Mouse (Mus musculus): ENCODE data around the gene Pex14. TPM values are rescaled to one million over a fixed set of nuclear protein-coding genes. Genes with fewer than 3 reads are reported as not detected.

The Pex14 gene
- polyA plus RNA-seq, 1 experiment from 2014 or later, result 51.1 TPM

DNA sequence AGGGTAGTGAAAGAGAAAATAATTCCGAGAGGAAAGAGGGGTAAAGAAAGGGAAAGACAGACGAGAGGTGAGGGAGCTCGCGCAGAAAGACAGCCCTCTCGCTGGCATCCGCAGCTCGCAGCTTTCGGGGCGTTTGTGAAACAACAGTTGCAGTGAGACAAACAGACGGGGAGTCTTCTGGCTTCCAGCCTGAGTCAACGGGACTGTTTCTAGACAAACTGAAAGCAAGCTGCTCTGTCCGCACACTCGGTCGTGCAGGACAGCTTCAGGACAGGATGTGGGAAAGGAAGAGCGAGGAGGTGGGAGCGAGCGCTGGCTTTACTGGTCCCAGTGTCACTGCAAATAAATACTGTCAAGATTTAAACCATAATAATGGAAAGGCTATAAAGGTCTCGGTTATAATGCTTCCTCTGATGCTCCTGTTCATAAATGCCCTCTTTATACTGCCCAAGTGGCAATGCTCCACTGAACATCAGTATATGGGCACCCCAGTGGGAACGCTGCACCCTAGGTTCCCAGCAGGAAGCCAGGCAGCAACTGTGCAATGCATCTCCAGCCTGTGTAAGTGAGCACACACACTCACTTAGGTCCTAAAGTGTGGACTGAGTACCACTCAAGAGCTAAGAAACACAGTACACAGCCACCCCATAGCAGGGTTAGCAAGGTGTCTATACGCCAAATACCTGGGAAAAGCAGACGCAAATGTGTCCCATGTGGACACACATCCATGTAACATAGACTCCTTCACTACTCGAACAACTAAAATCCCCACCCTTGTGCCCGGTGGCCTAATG, 35.4 kb downstream of the Pex14 start:
- H3K27me3 ChIP-seq, result no peaks in the 10 kb centered on the region
- H3K4me2 ChIP-seq, result peak overlapping the region; percentile 33; the same call in 1 of the 2 replicates
- no peak overlapping the region for H3K27ac ChIP-seq

DNA sequence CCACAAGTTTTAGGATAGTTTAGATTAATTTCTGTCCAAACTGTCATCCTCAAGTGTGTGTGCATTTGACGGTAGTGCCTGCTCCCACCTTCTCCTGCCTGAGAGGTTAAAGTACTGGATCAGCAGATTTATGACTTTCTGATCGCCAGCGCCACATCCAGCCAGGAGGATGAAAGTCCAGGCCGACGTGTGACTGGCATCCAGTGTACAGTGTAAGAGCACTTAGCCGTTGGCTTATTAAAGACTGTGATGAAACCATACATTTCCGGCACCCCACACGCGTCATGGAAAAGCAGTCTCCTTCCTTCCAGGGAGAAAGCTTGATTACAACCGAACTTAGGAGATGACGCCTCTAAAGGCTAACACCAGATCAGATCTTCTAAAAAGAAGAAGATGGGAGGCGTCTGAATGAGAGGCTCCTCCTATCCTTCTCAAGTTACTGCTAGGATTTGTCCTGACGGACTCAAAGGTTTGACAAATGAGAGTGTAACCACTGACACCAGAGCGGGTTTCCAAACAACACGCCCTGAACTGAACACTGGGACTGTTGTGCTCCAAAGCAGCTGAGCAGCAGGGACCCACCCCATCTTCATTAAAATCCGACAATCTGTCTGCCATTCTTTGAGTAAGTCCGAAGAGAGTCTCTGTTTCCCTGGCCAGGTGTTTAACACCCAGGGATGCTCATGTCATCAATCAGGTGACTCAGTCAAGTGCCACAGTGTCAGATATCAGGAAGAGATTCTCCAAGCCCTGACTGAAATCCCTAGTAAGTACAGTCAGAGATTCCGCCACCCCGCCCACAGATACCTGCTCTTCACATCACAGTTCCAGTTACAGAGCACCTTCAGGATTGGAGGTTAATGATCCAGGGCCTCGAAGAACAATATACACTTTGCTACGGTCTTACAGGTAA, 37.0 kb downstream of the Pex14 start:
- Histone ChIP-seq H3K9ac (no peak overlapping the region), H3K36me3 (no peaks in the 10 kb centered on the region), H3K4me1 (peaks cover 46% of the 10 kb centered on the region), H3K9me3 (no peaks in the 10 kb centered on the region), H3K27ac (no peak overlapping the region), H3K4me2 (no peak overlapping the region), H3K4me3 (no peak overlapping the region), H3K27me3 (no peaks in the 10 kb centered on the region)
- no peak for ATAC-seq (ENCODE audit: borderline replicate concordance, extremely low read depth, low FRiP score, low TSS enrichment)
- 43% methylated on average over 21 of the region's 21 CpGs for WGBS

More for the DNA sequence above, 35.4 kb downstream of the Pex14 start:
- 60% methylated on average over 23 of the region's 23 CpGs for WGBS
- Histone ChIP-seq H3K4me3 (no peak overlapping the region), H3K4me1 (peaks cover 36% of the 10 kb centered on the region), H3K9ac (peak overlapping the region; percentile 5; the same call in 1 of the 2 replicates), H3K36me3 (no peaks in the 10 kb centered on the region), H3K9me3 (no peaks in the 10 kb centered on the region)
- no peak for ATAC-seq (ENCODE audit: borderline replicate concordance, extremely low read depth, low FRiP score, low TSS enrichment)

DNA sequence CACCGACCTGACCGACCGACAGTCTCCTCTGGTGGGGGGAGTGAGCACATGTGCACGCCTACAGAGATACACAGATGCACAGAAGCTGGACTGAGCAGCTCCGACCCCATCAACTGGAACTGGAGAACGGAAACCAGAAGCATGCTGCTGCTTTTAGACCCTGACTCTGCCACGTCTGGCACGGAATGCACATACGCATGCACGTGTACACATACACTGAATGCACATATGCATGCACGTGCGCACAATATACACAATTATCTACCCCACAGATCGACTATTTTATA, 38.3 kb downstream of the Pex14 start:
- H3K36me3 ChIP-seq, result no peaks in the 10 kb centered on the region
- no peak overlapping the region for H3K9ac ChIP-seq
- peaks cover 59% of the 10 kb centered on the region for H3K4me1 ChIP-seq
- no peak overlapping the region for H3K27ac ChIP-seq
- H3K4me3 ChIP-seq, result no peak overlapping the region
- ATAC-seq (ENCODE audit: borderline replicate concordance, extremely low read depth, low FRiP score, low TSS enrichment), result no peak
- 72% methylated on average over 13 of the region's 13 CpGs for WGBS
- H3K27me3 ChIP-seq, result no peaks in the 10 kb centered on the region
- H3K9me3 ChIP-seq, result no peaks in the 10 kb centered on the region
- no peak overlapping the region for H3K4me2 ChIP-seq

DNA sequence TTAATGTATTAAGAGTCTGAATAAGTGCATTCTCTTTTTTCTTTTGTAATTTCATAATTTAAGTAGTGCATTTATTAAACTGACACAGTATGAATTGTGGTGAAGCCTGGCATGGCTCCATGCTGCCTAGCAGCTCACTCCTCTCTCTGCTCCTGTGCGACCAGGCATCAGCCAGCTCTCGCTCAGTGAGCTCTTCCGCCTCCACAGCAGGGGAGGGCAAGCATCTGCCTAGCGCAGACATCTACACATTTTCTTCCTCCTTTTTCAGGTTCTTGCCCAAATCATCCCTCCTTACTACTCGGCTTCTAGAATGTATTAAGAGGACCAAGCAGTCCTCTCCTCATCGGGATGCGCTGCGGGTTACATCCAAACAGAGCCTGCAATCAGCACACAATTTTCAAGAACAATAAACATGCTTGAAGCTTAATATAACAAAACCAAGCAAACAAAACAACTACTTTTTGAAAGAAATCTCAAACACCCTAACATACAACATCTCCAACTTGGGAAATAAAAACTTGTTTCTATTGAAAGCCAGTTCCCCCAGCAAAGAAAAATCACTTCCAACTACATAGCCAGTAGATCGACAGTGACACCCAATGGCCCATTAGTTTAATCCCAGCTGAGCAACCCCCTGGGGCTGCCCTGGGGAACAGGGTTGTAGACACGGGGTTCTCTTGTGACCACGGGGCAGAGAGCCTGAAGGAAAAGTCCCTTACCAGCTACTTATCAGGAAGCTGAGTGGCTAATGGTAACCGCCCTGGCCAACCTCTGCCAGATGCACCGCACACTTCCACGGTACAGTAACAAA, 38.9 kb downstream of the Pex14 start:
- no peak overlapping the region for H3K27ac ChIP-seq
- H3K4me2 ChIP-seq, result no peak overlapping the region
- peaks cover 60% of the 10 kb centered on the region for H3K4me1 ChIP-seq
- no peak overlapping the region for H3K4me3 ChIP-seq
- no peak for ATAC-seq (ENCODE audit: borderline replicate concordance, extremely low read depth, low FRiP score, low TSS enrichment)
- no peak overlapping the region for H3K9ac ChIP-seq
- WGBS, result 50% methylated on average over 14 of the region's 14 CpGs
- no peaks in the 10 kb centered on the region for H3K27me3 ChIP-seq
- H3K36me3 ChIP-seq, result no peaks in the 10 kb centered on the region
- no peaks in the 10 kb centered on the region for H3K9me3 ChIP-seq

DNA sequence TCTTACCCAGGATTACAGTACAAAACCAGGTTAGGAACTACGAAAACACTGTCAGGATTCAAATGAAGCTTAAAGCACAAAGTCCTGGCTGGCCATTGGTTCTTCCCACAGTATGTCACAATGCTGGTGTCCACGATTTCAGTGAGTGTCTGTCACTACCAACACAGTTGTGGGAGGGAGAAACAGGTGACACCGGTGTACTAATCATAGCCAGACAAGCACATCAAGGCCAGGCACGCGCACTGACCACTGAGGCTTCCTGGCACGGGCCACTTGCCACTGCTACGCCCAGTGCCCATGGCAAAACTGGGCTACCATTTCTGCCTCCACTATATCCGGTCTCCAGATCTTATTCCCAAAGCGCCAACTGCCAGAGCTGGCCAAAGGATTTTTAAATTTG, 40.0 kb downstream of the Pex14 start:
- Histone ChIP-seq H3K27ac (no peak overlapping the region), H3K4me1 (peaks cover 62% of the 10 kb centered on the region), H3K4me2 (no peak overlapping the region), H3K36me3 (no peaks in the 10 kb centered on the region), H3K9ac (no peak overlapping the region), H3K4me3 (no peak overlapping the region), H3K9me3 (no peaks in the 10 kb centered on the region), H3K27me3 (no peaks in the 10 kb centered on the region)
- ATAC-seq (ENCODE audit: borderline replicate concordance, extremely low read depth, low FRiP score, low TSS enrichment), result no peak
- 91% methylated on average over 9 of the region's 9 CpGs for whole genome bisulfite sequencing

DNA sequence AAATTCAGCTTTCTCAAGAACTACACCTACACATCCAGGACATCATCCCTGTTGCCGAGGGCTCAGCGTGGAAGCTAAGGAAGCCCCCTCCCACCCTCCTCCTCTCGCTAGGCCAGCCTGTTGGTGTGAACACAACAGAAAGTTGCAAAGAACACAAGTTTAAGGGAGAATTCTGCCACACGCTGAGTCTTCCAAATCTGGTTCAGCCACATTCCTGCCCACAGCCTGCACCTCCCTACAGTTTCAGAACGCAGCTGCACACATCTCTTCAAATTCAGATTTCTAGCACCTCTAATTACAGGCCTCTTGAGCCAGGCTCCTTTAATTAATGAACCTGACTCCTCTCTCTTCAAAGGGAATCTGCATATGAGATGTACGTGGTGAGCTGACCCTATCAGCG, 41.4 kb downstream of the Pex14 start:
- Histone ChIP-seq H3K27me3 (no peaks in the 10 kb centered on the region), H3K4me1 (peaks cover 59% of the 10 kb centered on the region), H3K36me3 (no peaks in the 10 kb centered on the region), H3K4me2 (peak overlapping the region; percentile 16), H3K9ac (no peak overlapping the region), H3K9me3 (no peaks in the 10 kb centered on the region), H3K27ac (peak overlapping the region; percentile 82), H3K4me3 (no peak overlapping the region)
- no peak for ATAC-seq (ENCODE audit: borderline replicate concordance, extremely low read depth, low FRiP score, low TSS enrichment)
- WGBS, result 63% methylated on average over 7 of the region's 7 CpGs

DNA sequence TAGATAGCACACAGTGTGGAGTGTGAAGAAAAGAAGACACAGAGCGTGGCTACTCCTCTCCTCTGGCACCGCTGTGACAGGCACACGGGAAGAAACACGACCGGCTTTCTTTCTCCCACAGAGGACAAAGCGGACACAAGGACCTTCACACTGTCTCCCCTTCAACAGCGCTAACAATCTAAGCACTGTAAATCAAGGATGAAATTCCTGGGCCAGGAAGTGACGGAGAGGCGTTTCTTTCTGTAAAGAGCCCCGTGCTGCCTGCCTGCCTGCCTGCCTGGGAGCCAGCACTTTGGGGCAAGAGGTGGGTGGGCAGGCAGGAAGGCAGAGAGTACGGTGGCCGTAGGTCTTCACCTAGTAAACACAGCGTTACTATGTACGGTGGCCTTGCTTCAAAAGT, 42.2 kb downstream of the Pex14 start:
- Histone ChIP-seq H3K27ac (peak overlapping the region; percentile 82), H3K4me1 (peaks cover 51% of the 10 kb centered on the region), H3K9ac (no peak overlapping the region), H3K9me3 (no peaks in the 10 kb centered on the region), H3K27me3 (no peaks in the 10 kb centered on the region), H3K4me2 (peak overlapping the region; percentile 34), H3K36me3 (no peaks in the 10 kb centered on the region), H3K4me3 (no peak overlapping the region)
- 27% methylated on average over 14 of the region's 14 CpGs for WGBS
- ATAC-seq (ENCODE audit: borderline replicate concordance, extremely low read depth, low FRiP score, low TSS enrichment), result no peak

DNA sequence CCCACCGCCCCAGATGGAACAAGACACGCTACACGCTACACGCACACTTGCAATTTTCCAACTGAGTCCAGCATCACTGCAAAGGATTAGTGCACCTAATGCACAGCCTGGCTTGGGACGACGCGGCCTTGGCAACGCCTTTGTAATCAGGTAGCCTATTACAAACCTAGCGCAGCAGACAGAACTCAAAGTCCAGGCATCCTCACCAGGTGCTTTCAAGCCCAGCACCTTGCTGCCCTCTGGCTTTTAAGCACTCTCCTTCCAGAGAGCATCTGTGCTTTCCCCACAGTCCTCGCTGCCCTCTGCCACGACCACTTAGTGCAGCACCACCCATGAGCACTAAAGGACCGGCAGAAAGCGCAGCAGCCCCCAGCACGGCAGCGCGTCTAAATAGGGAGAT, 42.7 kb downstream of the Pex14 start:
- no peak overlapping the region for H3K9ac ChIP-seq
- H3K4me3 ChIP-seq, result no peak overlapping the region
- H3K9me3 ChIP-seq, result no peaks in the 10 kb centered on the region
- H3K4me2 ChIP-seq, result peak overlapping the region; percentile 34
- ATAC-seq (ENCODE audit: borderline replicate concordance, extremely low read depth, low FRiP score, low TSS enrichment), result no peak
- peak overlapping the region; percentile 82; the same call in 1 of the 2 replicates for H3K27ac ChIP-seq
- peaks cover 49% of the 10 kb centered on the region for H3K4me1 ChIP-seq
- H3K27me3 ChIP-seq, result no peaks in the 10 kb centered on the region
- H3K36me3 ChIP-seq, result no peaks in the 10 kb centered on the region
- 71% methylated on average over 16 of the region's 16 CpGs for WGBS

DNA sequence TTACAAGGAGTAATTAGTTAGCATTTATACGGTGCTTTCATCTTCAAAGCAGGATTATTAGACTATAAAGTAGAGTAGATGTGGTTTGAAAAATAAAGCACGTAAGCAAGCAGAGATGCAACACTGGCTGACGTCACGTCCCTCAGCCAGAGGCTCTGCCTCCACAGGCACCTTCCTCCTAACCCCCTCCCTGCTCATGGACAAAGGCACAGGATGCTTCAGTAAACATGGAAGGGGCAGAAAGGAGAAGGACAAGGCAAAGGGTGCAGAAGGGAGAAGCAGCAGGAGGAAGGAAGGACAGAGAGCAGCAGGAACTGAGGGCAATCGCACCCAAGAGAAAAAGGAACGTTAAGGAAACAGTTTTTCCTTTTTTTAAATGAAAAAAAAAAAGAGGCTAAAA, 43.8 kb downstream of the Pex14 start:
- peaks cover 42% of the 10 kb centered on the region for H3K4me1 ChIP-seq
- H3K4me3 ChIP-seq, result no peak overlapping the region
- no peaks in the 10 kb centered on the region for H3K36me3 ChIP-seq
- no peaks in the 10 kb centered on the region for H3K9me3 ChIP-seq
- 64% methylated on average over 6 of the region's 6 CpGs for WGBS
- no peak overlapping the region for H3K9ac ChIP-seq
- no peak overlapping the region for H3K4me2 ChIP-seq
- no peaks in the 10 kb centered on the region for H3K27me3 ChIP-seq
- no peak overlapping the region for H3K27ac ChIP-seq
- no peak for ATAC-seq (ENCODE audit: borderline replicate concordance, extremely low read depth, low FRiP score, low TSS enrichment)

DNA sequence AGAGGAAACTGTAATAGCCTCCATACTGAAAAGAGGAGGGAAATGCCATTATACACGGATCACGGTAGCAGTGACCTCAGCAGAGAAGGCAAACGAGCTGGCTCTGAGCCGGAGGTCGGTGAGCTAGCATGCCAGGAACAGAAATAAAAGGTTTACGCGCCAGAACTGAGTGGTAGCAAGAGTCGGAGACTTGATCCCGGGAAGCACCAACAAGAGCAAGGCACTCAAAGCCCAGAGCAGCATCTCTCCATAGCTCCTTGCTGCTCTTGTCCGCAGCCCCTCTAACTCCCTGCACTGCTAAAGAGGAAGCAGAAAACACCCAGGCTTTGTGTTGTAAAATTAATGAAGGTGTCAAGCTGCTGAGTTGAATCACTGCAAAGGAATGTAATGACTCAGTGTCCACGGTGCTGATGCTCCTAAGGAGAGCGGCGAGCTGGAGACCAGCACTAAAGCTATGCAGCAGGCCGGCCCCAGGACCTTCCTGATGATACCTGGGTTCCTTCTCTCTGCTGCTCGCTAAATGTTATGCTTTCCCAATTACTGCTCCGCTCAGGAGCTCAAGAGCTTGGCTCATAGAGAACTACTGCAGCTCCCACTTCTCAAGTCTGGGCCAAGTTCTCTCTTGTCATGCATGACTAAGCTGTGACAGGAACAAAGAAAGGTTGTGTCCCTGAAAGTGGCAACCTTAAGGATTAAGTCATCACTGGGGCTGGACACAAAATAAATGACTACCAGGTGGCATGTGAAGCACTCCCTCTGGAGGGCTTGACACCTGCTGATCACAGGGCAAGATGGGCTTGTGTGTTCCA, 50.1 kb downstream of the Pex14 start:
- WGBS, result 11% methylated on average over 16 of the region's 16 CpGs
- no peaks in the 10 kb centered on the region for H3K9me3 ChIP-seq
- no peak overlapping the region for H3K9ac ChIP-seq
- peaks cover 30% of the 10 kb centered on the region for H3K4me1 ChIP-seq
- no peaks in the 10 kb centered on the region for H3K36me3 ChIP-seq
- ATAC-seq (ENCODE audit: borderline replicate concordance, extremely low read depth, low FRiP score, low TSS enrichment), result peak; percentile 68; the same call in 1 of the 2 replicates
- no peak overlapping the region for H3K4me3 ChIP-seq
- H3K4me2 ChIP-seq, result peak overlapping the region; percentile 20
- no peaks in the 10 kb centered on the region for H3K27me3 ChIP-seq
- H3K27ac ChIP-seq, result peak overlapping the region; percentile 86

DNA sequence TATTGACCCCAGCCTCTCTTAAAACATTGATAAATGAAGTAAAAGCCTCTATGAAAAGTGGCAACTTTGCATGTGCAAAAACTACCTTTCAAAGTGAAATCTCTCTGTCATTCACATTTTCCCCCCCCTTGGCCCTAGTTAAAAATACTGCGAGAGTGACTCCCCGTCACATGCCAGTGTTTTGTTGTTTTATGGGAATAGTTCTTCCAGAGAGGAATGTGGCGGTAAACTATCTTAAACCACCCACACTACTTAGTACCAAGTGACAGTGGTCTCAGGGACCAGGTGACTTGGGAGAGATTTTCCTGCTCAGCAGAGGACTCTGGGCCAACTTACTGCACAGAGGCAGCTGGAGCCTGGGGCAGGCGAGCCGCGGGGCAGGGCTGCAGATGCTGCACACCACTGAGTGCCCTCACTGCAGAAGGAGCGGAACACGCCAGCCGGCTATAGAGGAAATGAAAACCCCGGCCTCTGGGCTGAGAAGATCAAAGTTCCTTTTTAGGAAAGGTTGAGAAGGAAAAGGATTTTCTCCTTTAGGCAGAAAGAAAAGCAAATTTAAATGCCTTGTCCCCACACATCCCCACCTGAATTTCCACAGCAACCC, 50.9 kb downstream of the Pex14 start:
- 38% methylated on average over 10 of the region's 10 CpGs for WGBS
- Histone ChIP-seq H3K27me3 (no peaks in the 10 kb centered on the region), H3K4me3 (no peak overlapping the region), H3K4me2 (peak overlapping the region; percentile 20), H3K27ac (peak overlapping the region; percentile 86), H3K9ac (no peak overlapping the region), H3K36me3 (no peaks in the 10 kb centered on the region), H3K4me1 (peaks cover 27% of the 10 kb centered on the region), H3K9me3 (no peaks in the 10 kb centered on the region)
- ATAC-seq (ENCODE audit: borderline replicate concordance, extremely low read depth, low FRiP score, low TSS enrichment), result peak; percentile 59; the same call in 1 of the 2 replicates
